Mouse (Mus musculus) kidney, postnatal 14 days (tissue): ENCODE data around the gene Gkn2.
A peak's percentile ranks its signal among the peaks of the same experiment; 100 is the strongest.

Source experiments
- DNase-seq: peaks from one replicate; pipeline ENCODE4 v3.0.0; 2022; ENCODE audit warnings: mixed read lengths

The Gkn2 gene

DNA sequence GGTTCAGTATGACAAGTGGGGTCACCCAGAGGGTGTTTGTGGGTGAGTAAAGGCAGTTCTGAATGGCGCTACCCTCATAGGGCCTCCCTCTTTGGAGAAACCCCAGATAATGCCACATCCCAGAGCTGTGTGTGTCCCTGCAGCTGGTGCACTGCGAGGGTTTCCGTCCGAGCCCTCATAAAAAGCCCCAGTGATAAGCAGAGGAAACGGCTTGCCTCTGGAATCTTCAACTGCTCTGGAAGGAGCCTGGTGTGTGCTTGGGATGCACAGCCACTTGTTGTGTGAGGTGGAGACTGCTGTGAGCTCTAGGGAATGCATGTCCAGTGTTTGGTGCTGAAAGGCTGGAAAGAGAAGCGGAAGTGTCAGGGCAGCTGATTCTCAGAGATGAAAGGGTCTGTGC, 28.3 kb downstream of the Gkn2 start:
- DNase-seq: no peak

DNA sequence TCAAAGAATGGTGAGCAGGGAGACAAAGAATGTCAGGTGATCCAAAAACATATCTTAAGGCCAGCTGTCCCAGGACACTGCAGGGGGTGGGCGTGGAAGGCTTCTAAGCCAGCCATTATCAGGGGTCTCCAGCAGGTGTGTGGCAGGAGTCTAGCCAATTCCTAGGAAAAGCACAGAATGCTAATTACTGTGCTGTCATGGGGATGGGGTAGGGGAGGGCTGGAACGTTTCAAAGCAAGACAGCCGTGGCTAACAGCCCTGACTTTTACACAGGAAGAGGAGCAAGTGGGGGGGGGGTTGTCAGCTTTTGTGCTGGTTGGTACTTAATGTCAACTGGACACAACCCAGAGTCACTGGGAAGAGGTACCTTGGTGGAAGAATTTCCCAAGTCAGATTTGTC, 38.9 kb downstream of the Gkn2 start:
- DNase-seq: no peak

DNA sequence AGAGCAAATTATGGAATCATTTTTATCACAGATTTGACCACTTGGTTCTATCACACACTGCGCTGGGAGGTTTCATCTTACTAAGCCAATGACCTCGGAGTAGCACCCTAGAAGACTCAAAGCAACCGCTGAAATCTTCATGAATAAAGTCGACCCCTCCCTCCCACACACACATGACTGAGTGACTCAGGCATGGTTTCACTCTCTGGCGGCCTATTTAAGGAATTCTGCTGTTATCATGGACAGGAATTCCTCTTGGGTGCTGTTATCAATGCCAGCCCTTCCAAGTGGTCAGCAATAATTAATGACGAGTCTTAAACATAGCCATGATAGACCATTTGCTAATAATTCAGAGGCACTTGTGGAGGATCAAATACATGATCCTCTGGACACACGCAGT, 49.1 kb downstream of the Gkn2 start:
- no peak for DNase-seq

DNA sequence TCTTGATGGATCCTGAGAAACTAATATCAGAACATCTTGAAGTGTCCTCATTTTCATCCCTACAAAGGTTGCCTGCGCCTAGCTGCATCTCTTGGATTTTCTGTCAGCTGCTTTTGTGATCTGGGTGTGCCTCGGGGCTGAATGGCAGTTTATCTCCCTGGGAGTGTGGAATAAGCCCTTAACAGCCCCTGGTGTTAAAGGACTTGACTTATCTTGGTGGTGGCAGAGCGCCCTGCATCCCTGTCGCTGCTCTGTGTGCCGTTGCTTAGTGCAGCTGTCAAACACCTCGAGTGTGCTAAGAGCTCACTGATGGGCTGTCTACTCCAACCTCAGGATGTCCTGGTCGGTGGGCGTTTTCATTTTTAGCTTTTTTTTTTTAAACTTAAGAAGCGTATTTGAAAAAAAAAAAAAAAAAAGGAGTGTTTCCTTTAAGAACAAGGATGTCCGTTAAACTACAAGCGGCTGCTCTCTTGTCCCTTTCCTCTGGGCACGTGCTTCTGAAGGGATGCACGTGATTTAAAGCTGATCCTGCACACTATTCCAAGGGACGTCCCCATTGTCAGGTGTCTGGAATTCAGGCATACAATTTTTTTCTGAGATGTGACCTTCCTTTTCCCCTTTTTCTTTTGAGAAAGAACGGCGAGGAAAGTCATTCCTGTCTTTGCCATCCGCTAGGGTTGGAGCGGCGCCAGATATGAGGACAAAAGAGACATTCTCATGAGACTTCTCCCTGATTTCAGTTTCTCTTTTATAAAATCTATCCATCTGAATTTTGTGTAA, 51.1 kb downstream of the Gkn2 start:
- DNase-seq: peak; percentile 48

DNA sequence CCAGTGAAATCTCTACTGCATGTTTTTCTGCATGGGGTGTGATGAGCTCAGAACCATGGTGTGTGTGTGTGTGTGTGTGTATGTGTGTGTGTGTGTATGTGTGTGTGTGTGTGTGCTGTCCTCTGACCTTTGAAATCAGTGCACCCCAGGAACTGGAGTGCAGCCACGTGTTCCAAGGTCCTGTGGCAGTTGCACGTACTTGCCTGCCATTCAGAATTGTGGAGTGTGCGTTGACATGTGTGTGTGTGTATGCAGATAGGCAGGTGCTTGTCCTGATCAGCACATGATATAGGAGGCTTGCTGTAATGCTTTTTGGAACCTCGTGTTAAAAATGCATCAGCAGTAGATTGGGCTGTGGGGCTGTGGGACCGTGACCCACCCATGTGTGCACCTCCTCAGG, 53.8 kb downstream of the Gkn2 start:
- DNase-seq: no peak

DNA sequence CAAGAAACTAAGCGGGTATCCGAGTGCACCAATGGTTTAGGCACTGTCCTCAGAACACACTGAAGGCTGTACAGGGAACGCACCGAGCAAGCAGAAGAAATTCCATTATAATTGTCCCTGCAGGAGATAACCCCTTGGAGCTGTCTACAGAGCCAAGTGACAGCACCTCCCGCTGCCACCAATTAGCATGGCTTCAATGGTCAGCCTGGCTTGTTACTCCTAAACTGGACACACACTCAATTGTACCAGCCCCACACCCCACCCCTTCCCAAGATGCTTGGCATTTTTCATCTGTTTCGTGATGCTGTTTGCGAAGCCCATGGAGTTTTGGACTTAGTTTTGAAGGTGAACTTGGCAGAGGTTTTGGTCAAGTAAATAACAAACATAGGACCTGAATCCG, 54.5 kb downstream of the Gkn2 start:
- DNase-seq: no peak

DNA sequence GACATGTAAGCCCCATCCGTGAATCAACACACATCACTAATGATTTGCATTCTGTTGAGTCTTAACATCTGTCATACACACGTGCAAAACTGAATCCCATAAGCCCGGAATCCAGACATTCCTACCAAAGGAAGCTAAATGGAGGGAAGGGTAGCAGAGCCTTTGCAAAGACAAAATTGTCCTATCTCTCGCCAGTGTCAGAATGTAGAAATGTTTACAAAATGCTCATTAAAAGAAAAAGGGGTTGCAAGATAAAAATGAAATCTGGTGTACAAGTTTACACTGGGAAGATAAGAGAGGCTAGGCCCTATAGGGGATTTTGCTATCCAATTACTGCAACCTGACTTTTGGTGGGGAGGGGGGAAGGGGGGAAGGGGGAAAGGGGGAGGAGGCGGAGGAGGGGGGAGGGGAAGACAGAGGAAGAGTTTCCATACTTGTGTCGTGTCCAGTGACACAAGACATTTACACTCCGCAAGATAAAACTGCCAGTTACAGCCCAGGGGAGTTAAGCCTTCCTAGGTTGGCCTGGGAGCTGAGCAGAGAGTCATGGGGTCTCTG, 55.4 kb downstream of the Gkn2 start, which contains the start of gene Bmp10:
Gene Bmp10 (plus strand): TSS at position 508 of the 558 bp plus-strand sequence.
- DNase-seq: no peak
